Mouse (Mus musculus) G1E-ER4 (cell line): ENCODE results near the gene Gm5771. TPM values are rescaled to one million over a fixed set of nuclear protein-coding genes. Genes with fewer than 3 reads are reported as not detected.
"Not testable (repeated sequence)": the region's sequence is repeated elsewhere in the genome, so short reads cannot be mapped to it uniquely, and the experiment has no call there.

Experiments used
- GATA1 ChIP-seq: IDR thresholded peaks from one replicate; pipeline ENCODE4 v1.8.0; 2012; ENCODE audit warnings: low read length, inconsistent platforms
- polyA plus RNA-seq: library from polyadenylated mRNA; stranded (reverse); fragments of >175 nt; gene quantifications from 2 replicates; pipeline ENCODE4 v1.2.3, GENCODE M21; 2012

Gm5771 gene
- not detected in 2 replicates for polyA plus RNA-seq

GRCm38 (mm10) chr6:41392056-41392455 is at the start of gene Gm5771:
TSS of gene Gm5771 (plus strand) at chr6:41392356.
- not testable (repeated sequence) for TF ChIP-seq GATA1

- no peak for TF ChIP-seq GATA1
These were observed 38.2 kb upstream of the Gm5771 start, which contains the start of gene Try10 for GRCm38 (mm10) chr6:41353932-41354331. TSS of gene Try10 (plus strand) at chr6:41354105.

- not testable (repeated sequence) for TF ChIP-seq GATA1
These were observed 14.6 kb upstream of the Gm5771 start, which contains the start of gene Prss3 for GRCm38 (mm10) chr6:41377578-41377977. TSS of gene Prss3 (minus strand) at chr6:41377678.

- TF ChIP-seq GATA1 = no peak
These were observed 5.4 kb upstream of the Gm5771 start for GRCm38 (mm10) chr6:41386781-41387180.

- not testable (repeated sequence) for TF ChIP-seq GATA1
These were observed 53.9 kb downstream of the Gm5771 start, which contains the start of gene Gm10334 for GRCm38 (mm10) chr6:41446045-41446444. TSS of gene Gm10334 (minus strand) at chr6:41446145.

Other genes with a start within 250 kb of the Gm5771 start
- gene Try4, start 90.1 kb upstream of the Gm5771 start, polyA plus RNA-seq = not detected in 2 replicates
- not detected in 2 replicates for gene Try5, start 75.5 kb upstream of the Gm5771 start, polyA plus RNA-seq
- not detected in 2 replicates for gene Try10, start 38.3 kb upstream of the Gm5771 start, polyA plus RNA-seq
- gene Prss3, start 14.7 kb upstream of the Gm5771 start, polyA plus RNA-seq = not detected in 2 replicates
- not detected in 2 replicates for gene Gm10334, start 53.8 kb downstream of the Gm5771 start, polyA plus RNA-seq
- not detected in 2 replicates for gene Prss1, start 66.6 kb downstream of the Gm5771 start, polyA plus RNA-seq
- not detected in 2 replicates for gene Prss2, start 129.4 kb downstream of the Gm5771 start, polyA plus RNA-seq
- gene Ephb6, start 213.1 kb downstream of the Gm5771 start, polyA plus RNA-seq = 0.25 and 0.48 TPM in 2 replicates
- not detected in 2 replicates for gene Trpv6, start 244.0 kb downstream of the Gm5771 start, polyA plus RNA-seq